Mouse (Mus musculus): Measurements from ENCODE around the gene Esp8. TPM values are rescaled to one million over a fixed set of nuclear protein-coding genes. Genes with fewer than 3 reads are reported as not detected.

Esp8 gene
- polyA plus RNA-seq, 1 experiment from 2014 or later: not detected

Other genes with a start within 250 kb of the Esp8 start
- 0.38 and 0.63 TPM in 2 replicates for gene Crisp1, start 200.8 kb upstream of the Esp8 start, polyA plus RNA-seq (2014; fragmentation: Nextera tagmentation; extraction: Ambion mirVana)
- gene Esp6, start 41.5 kb downstream of the Esp8 start, polyA plus RNA-seq (2014; fragmentation: Nextera tagmentation; extraction: Ambion mirVana): not detected in 2 replicates
- gene Esp4, start 78.6 kb downstream of the Esp8 start, polyA plus RNA-seq (2014; fragmentation: Nextera tagmentation; extraction: Ambion mirVana): not detected in 2 replicates
- gene Esp3, start 112.1 kb downstream of the Esp8 start, polyA plus RNA-seq (2014; fragmentation: Nextera tagmentation; extraction: Ambion mirVana): not detected in 2 replicates
- not detected in 2 replicates for gene Esp1, start 207.1 kb downstream of the Esp8 start, polyA plus RNA-seq (2014; fragmentation: Nextera tagmentation; extraction: Ambion mirVana)